Mouse (Mus musculus) liver, adult (tissue): ENCODE measurements around the gene Gtf2h5.

Source experiments
- GATA4 ChIP-seq: IDR thresholded peaks from 2 replicates; pipeline ENCODE4 v1.6.1; 2014; ENCODE audit warnings: mild to moderate bottlenecking, low read length; ENCODE audit not compliant: insufficient replicate concordance

Gtf2h5 gene

GRCm38 (mm10) chr17:6131083-6131482 lies 51.5 kb downstream of the Gtf2h5 start:
- no peak for TF ChIP-seq GATA4
